Mouse (Mus musculus) Patski (cell line): ENCODE results near the gene Fam155a. TPM values are rescaled to one million over a fixed set of nuclear protein-coding genes. Genes with fewer than 3 reads are reported as not detected.

Source experiments
- ATAC-seq: fragments of 100-300 bp; one replicate; pipeline ENCODE4 v1.8.0; 2021
- CTCF ChIA-PET: fragments of 350-600 bp; sonication (Branson Sonifier 250); formaldehyde crosslinking; loops from one replicate; lab custom pipeline; 2022; ENCODE audit warnings: inconsistent platforms; lab: Charles Lee
- POLR2A ChIA-PET: fragments of 350-600 bp; sonication (Branson Sonifier 250); formaldehyde crosslinking; loops from one replicate; lab custom pipeline; 2022; ENCODE audit warnings: antibody characterized with exemption, inconsistent platforms; lab: Charles Lee
- DNase-seq: peaks from one replicate; pipeline ENCODE4 v3.0.0-alpha.2; 2011; ENCODE audit warnings: low read depth, low spot score
- H3K27me3 ChIP-seq: fragments of 371-371 bp; one replicate; pipeline ENCODE4 v1.5.1; 2021
- CTCF ChIP-seq: fragments of 100-300 bp; IDR thresholded peaks from one replicate; pipeline ENCODE4 v1.5.1; 2021
- in situ Hi-C: fragments of 300-500 bp; cut with MboI; formaldehyde crosslinking; loops from 3 replicates; pipeline ENCODE4 v1.11.1; 2018; ENCODE audit warnings: low pct_unique_long_range_greater_than_20kb, mixed read lengths
- polyA plus RNA-seq: library from polyadenylated mRNA; unstranded; gene quantifications from one replicate; pipeline ENCODE4 v1.2.3, GENCODE M21; 2021

Gene Fam155a
- polyA plus RNA-seq, 1 experiment from 2014 or later, result not detected

GRCm38 (mm10) chr8:9274117-9274516, 496.8 kb downstream of the Fam155a start:
- no peak for DNase-seq
- no peak for ATAC-seq
- TF ChIP-seq CTCF, result no peak
- CTCF ChIA-PET, result no interaction called here
- POLR2A ChIA-PET, result no interaction called here
- in situ Hi-C loops, result no loop called here
- peaks cover 32% of the 10 kb centered on the region for H3K27me3 ChIP-seq

- ATAC-seq (no peak), DNase-seq (no peak)
- ChIA-PET POLR2A (no interaction called here), CTCF (interaction anchor here (1.0 kb wide), 1 partner anchor 31 kb away, joined by 4 read pairs; no protein-coding TSS in a partner anchor)
- in situ Hi-C loops, result no loop called here
- TF ChIP-seq CTCF, result no peak
- H3K27me3 ChIP-seq, result peaks cover 22% of the 10 kb centered on the region
These were observed 506.6 kb downstream of the Fam155a start for GRCm38 (mm10) chr8:9264378-9264777.

GRCm38 (mm10) chr8:9261527-9261926, 509.4 kb downstream of the Fam155a start:
- in situ Hi-C loops, result no loop called here
- ATAC-seq (no peak), DNase-seq (no peak)
- ChIA-PET CTCF (interaction anchor here (1.5 kb wide), 1 partner anchor 11 kb away, joined by 3 read pairs; no protein-coding TSS in a partner anchor), POLR2A (no interaction called here)
- TF ChIP-seq CTCF, result no peak
- peaks cover 30% of the 10 kb centered on the region for H3K27me3 ChIP-seq

GRCm38 (mm10) chr8:9255316-9255715, 515.6 kb downstream of the Fam155a start:
- TF ChIP-seq CTCF, result no peak
- POLR2A ChIA-PET, result no interaction called here
- no peak for ATAC-seq
- CTCF ChIA-PET, result no interaction called here
- peaks cover 40% of the 10 kb centered on the region for H3K27me3 ChIP-seq
- in situ Hi-C loops, result no loop called here
- no peak for DNase-seq

GRCm38 (mm10) chr8:9252991-9253390, 518.0 kb downstream of the Fam155a start:
- ATAC-seq, result no peak
- POLR2A ChIA-PET, result no interaction called here
- no peak for DNase-seq
- no peak for TF ChIP-seq CTCF
- CTCF ChIA-PET, result interaction anchor here (0.9 kb wide), 1 partner anchor 10 kb away, joined by 3 read pairs; no protein-coding TSS in a partner anchor
- in situ Hi-C loops, result no loop called here
- H3K27me3 ChIP-seq, result peaks cover 31% of the 10 kb centered on the region

GRCm38 (mm10) chr8:9248109-9248821, 522.7 kb downstream of the Fam155a start:
- DNase-seq (no peak), ATAC-seq (no peak)
- TF ChIP-seq CTCF, result no peak
- CTCF ChIA-PET, result no interaction called here
- peaks cover 24% of the 10 kb centered on the region for H3K27me3 ChIP-seq
- POLR2A ChIA-PET, result no interaction called here
- in situ Hi-C loops, result loop anchor here (25.0 kb wide), 1 partner anchor 1139 kb away; no protein-coding TSS in a partner anchor

- ATAC-seq (no peak), DNase-seq (no peak)
- TF ChIP-seq CTCF, result no peak
- ChIA-PET CTCF (no interaction called here), POLR2A (no interaction called here)
- in situ Hi-C loops, result loop anchor here (25.0 kb wide), 1 partner anchor 1141 kb away; no protein-coding TSS in a partner anchor
- H3K27me3 ChIP-seq, result peaks cover 25% of the 10 kb centered on the region
These were observed 525.0 kb downstream of the Fam155a start for GRCm38 (mm10) chr8:9245994-9246393.

- in situ Hi-C loops, result loop anchor here (25.0 kb wide), 1 partner anchor 1146 kb away; no protein-coding TSS in a partner anchor
- POLR2A ChIA-PET, result no interaction called here
- ATAC-seq (no peak), DNase-seq (no peak)
- H3K27me3 ChIP-seq, result peaks cover 42% of the 10 kb centered on the region
- CTCF ChIA-PET, result interaction anchor here (0.7 kb wide), 1 partner anchor 8 kb away, joined by 3 read pairs; no protein-coding TSS in a partner anchor
- no peak for TF ChIP-seq CTCF
These were observed 530.0 kb downstream of the Fam155a start for GRCm38 (mm10) chr8:9240996-9241395.

- TF ChIP-seq CTCF, result no peak
- DNase-seq (no peak), ATAC-seq (no peak)
- in situ Hi-C loops, result loop anchor here (25.0 kb wide), 1 partner anchor 1148 kb away; no protein-coding TSS in a partner anchor
- ChIA-PET CTCF (no interaction called here), POLR2A (no interaction called here)
- peaks cover 41% of the 10 kb centered on the region for H3K27me3 ChIP-seq
These were observed 531.2 kb downstream of the Fam155a start for GRCm38 (mm10) chr8:9239741-9240140.

- no peak for DNase-seq
- TF ChIP-seq CTCF, result no peak
- H3K27me3 ChIP-seq, result peaks cover 42% of the 10 kb centered on the region
- in situ Hi-C loops, result loop anchor here (25.0 kb wide), 1 partner anchor 1148 kb away; no protein-coding TSS in a partner anchor
- ChIA-PET CTCF (no interaction called here), POLR2A (no interaction called here)
- ATAC-seq, result no peak
These were observed 532.0 kb downstream of the Fam155a start for GRCm38 (mm10) chr8:9238974-9239373.
